Mouse (Mus musculus): ENCODE measurements around the gene Klhl23.

DNA sequence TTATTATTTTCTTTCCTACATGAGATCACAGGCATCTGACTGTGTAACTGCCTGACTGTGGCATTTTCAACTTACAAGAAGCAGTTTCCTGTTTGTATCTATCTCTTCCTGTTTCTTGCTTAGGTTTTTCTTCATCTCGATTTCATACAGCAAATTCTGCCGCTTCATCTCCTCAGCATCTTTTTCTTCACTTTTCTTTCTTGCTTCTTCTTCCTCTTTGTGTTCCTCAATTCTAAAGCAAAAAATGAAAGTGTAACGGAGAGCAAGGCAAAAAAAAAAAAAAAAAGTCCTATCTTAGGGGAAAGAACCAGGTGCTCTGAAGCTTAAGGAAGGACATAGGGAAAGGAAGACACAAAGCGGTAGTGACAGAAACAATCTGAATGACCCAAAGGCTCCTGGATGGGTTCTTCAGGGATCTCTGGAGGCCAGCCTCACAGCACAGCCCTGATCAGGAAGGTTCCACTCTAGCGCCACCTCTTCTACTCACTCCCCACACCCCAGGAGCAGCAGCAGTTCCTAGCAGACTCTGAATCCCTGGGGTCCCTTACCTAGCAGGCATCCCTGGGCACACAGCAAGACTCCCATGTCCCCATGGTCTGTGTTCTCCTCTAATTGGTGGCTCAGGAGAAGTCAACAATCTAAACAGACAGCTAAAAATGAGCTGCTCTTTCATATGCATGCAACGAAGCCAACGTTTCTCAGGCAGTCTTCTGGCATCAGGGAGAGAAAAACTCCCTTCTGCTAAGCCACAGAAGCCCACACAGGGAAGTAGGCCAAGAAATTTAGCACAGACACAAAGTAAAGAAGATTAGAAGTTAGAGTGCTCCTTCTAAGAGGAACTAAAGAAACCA is 43.5 kb upstream of the Klhl23 start:
- TF ChIP-seq CTCF (IDR thresholded peaks at IDR 0.05; ENCODE audit: control insufficient read depth, insufficient read depth, insufficient read length): no peak
- no peak for TF ChIP-seq USF1 (IDR thresholded peaks at IDR 0.05; ENCODE audit: low read depth)
- TF ChIP-seq MYOG (IDR thresholded peaks at IDR 0.05; ENCODE audit: control insufficient read depth, extremely low read depth, insufficient read length): no peak
- no peak for TF ChIP-seq FOSL1 (IDR thresholded peaks at IDR 0.05; ENCODE audit: insufficient read depth, low read length, poor library complexity, severe bottlenecking)
- no peak for TF ChIP-seq MAX (IDR thresholded peaks at IDR 0.05)
- no peak for TF ChIP-seq CEBPB (IDR thresholded peaks at IDR 0.05; ENCODE audit: low read depth)
- no peak for TF ChIP-seq MYOD1 (IDR thresholded peaks at IDR 0.05; ENCODE audit: control insufficient read depth, insufficient read length, low read depth)

Measured in C2C12 (cell line).